Mouse (Mus musculus) stomach, embryonic 15.5 days (tissue): ENCODE measurements at regions not wholly inside any gene's neighbourhood (a gene's known extent, or its start where the extent isn't known, plus 50 kb on each side); places are given as distances from the start of the nearest gene placed in this dataset.

Experiments used
- ATAC-seq: fragments of 200-750 bp; cut with Nextera tagmentation; 2 replicates; pipeline ENCODE4 v1.8.0; 2017; ENCODE audit warnings: low read depth, moderate number of reproducible peaks, moderate TSS enrichment; ENCODE audit not compliant: insufficient read depth, low FRiP score
- H3K27ac ChIP-seq: fragments of 300-500 bp; sonication (generic); 2 replicates; pipeline ENCODE4 v1.5.1; 2015; ENCODE audit warnings: mild to moderate bottlenecking, inconsistent platforms
- H3K27me3 ChIP-seq: fragments of 300-500 bp; sonication (generic); replicated peaks from 2 replicates; pipeline ENCODE4 v1.6.1; 2015; ENCODE audit warnings: inconsistent platforms
- H3K36me3 ChIP-seq: fragments of 300-500 bp; sonication (generic); 2 replicates; pipeline ENCODE4 v1.6.1; 2015; ENCODE audit warnings: inconsistent platforms
- H3K4me1 ChIP-seq: fragments of 300-500 bp; sonication (generic); 2 replicates; pipeline ENCODE4 v1.6.1; 2015; ENCODE audit warnings: inconsistent platforms
- H3K4me2 ChIP-seq: fragments of 300-500 bp; sonication (generic); 2 replicates; pipeline ENCODE4 v1.6.1; 2015; ENCODE audit warnings: mild to moderate bottlenecking, inconsistent platforms
- H3K4me3 ChIP-seq: fragments of 300-500 bp; sonication (generic); replicated peaks from 2 replicates; pipeline ENCODE4 v1.5.1; 2015; ENCODE audit warnings: inconsistent platforms
- H3K9ac ChIP-seq: fragments of 300-500 bp; sonication (generic); 2 replicates; pipeline ENCODE4 v1.6.1; 2015; ENCODE audit warnings: inconsistent platforms
- H3K9me3 ChIP-seq: fragments of 300-500 bp; sonication (generic); 2 replicates; pipeline ENCODE4 v1.6.1; 2016; ENCODE audit warnings: inconsistent platforms
- WGBS: fragments of 180-500 bp; shearing (Covaris S2); methylation state at CpG from one replicate; pipeline ENCODE4 v1.1.7; 2015; 5-methylcytosine and 5-hydroxymethylcytosine counted together

GRCm38 (mm10) chr8:79476012-79476411 lies 76.7 kb upstream of the Smad1 start:
- ATAC-seq, result no peak
- no peak overlapping the region for H3K4me3 ChIP-seq
- H3K9me3 ChIP-seq, result no peaks in the 10 kb centered on the region
- no peaks in the 10 kb centered on the region for H3K36me3 ChIP-seq
- H3K9ac ChIP-seq, result no peak overlapping the region
- WGBS, result 79% methylated on average over 5 of the region's 5 CpGs
- H3K27ac ChIP-seq, result no peak overlapping the region
- no peaks in the 10 kb centered on the region for H3K4me1 ChIP-seq
- H3K4me2 ChIP-seq, result no peak overlapping the region
- H3K27me3 ChIP-seq, result no peaks in the 10 kb centered on the region

- Histone ChIP-seq H3K4me1 (no peaks in the 10 kb centered on the region), H3K4me2 (no peak overlapping the region), H3K9ac (no peak overlapping the region), H3K4me3 (no peak overlapping the region), H3K27me3 (no peaks in the 10 kb centered on the region), H3K9me3 (no peaks in the 10 kb centered on the region), H3K27ac (no peak overlapping the region), H3K36me3 (no peaks in the 10 kb centered on the region)
- ATAC-seq, result no peak
- 58% methylated on average over 8 of the region's 8 CpGs for WGBS
These were observed 75.4 kb upstream of the Smad1 start for GRCm38 (mm10) chr8:79474679-79475078.

DNA sequence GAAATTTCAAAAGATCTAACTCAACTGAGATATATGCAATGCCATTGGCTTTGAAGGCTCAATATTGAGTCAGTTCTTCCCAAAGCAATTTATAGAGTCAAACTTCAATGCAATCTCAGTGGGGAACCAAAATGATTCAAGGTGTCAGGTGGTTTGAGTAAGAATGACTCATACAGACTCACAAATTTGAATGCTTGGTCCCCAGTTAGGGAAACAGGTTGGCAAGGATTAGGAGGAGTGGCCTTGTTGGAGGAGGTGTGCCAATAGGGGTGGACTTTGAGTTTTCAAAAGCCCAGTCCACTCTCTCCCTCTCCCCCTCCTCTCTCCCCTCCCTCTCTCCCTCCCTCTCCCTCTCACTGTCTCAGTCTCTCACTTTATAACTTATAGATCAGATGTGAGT lies 52.8 kb upstream of the Smad1 start:
- Histone ChIP-seq H3K4me2 (no peak overlapping the region), H3K27ac (no peak overlapping the region), H3K4me3 (no peak overlapping the region), H3K9ac (no peak overlapping the region), H3K4me1 (no peaks in the 10 kb centered on the region), H3K9me3 (no peaks in the 10 kb centered on the region), H3K27me3 (no peaks in the 10 kb centered on the region), H3K36me3 (no peaks in the 10 kb centered on the region)
- no peak for ATAC-seq

DNA sequence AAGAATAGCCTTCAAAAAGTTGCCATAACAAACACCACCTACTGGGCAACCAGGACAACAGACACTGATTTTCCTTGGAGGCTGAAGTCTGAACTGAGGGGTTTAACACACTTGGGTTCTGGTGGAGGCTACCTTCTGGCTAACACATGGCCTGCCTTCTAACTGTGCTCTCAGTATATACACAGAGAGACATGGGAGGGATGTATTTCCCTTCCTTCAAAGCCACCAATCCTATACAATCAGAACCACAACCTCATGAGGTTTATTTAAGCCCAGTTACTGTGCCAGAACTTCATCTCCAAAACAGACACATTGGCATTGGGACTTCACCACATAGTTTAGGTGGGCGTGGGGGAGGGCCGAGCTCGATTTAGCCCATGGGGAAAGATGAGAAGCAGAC lies 50.1 kb upstream of the Smad1 start:
- Histone ChIP-seq H3K27ac (no peak overlapping the region), H3K4me3 (no peak overlapping the region), H3K4me2 (no peak overlapping the region), H3K36me3 (no peaks in the 10 kb centered on the region), H3K27me3 (no peaks in the 10 kb centered on the region), H3K9me3 (no peaks in the 10 kb centered on the region), H3K4me1 (no peaks in the 10 kb centered on the region), H3K9ac (no peak overlapping the region)
- WGBS, result 81% methylated on average over 3 of the region's 3 CpGs
- no peak for ATAC-seq
